Mouse (Mus musculus): Measurements from ENCODE around the gene Grin2a.
"Not testable (repeated sequence)": the region's sequence is repeated elsewhere in the genome, so short reads cannot be mapped to it uniquely, and the experiment has no call there.

Grin2a gene

DNA sequence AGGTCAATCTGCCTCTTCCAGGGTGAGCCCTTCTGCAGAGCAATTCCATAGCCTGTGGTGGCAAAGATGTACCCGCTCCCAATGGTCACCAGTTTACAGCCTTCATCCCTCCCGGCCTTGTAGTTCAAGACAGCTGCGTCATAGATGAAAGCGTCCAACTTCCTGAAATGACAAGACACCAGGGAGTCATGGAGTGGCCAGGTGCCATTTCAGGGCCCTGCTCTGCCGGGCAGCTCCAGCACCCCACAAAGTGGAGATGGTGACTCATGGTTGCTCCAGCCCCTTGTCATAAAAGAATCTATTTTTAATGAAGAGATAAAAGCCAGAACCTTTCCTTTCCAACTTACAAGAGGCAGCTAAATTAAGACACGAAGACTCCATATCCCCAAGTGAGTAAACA lies 382.8 kb downstream of the Grin2a start:
- not testable (repeated sequence) for DNase-seq

GRCm38 (mm10) chr16:9607432-9607831 lies 387.9 kb downstream of the Grin2a start:
- no peak for DNase-seq

- DNase-seq, result no peak
These were observed 391.4 kb downstream of the Grin2a start for GRCm38 (mm10) chr16:9603983-9604382.

- no peak for DNase-seq
These were observed 392.8 kb downstream of the Grin2a start for GRCm38 (mm10) chr16:9602579-9602978.

DNA sequence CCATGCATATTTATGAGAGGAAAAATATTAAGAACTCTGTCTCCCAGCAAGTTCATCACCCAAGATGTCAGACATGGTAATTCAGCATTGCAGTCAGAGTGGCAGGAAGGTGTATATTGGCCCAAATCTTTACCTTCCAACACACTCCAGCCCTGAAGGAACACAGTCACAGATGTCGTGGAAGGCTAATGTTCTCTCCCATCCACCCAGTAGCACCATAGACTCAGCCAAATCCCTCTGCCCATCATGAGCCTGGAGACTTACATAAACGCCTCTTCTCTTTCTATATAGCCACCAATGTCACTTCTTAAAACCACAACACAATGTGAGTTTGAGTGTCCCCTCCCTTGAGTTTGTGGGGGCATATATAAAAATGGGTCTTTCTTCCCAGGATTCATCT lies 406.2 kb downstream of the Grin2a start:
- no peak for DNase-seq

GRCm38 (mm10) chr16:9588431-9588830 lies 406.9 kb downstream of the Grin2a start:
- no peak for DNase-seq

DNA sequence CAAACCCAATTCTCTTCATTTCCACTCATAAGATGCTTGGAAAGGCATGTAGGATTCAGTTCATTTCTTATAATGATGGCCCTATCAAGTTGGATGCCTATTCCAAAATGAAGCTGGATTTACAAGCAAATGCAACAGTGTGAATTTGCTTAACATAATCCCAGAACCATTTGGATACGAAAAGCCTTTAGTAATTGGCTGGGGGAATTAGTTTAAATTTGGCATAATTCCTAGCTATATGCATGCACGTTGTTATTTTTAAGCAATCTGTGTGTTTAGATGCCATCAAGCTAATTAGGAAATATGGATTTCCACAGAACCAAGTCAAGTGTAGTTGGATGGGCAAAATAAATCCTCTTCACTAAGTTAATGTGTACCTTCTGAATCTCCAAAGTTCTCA lies 411.4 kb downstream of the Grin2a start:
- DNase-seq, result no peak

DNA sequence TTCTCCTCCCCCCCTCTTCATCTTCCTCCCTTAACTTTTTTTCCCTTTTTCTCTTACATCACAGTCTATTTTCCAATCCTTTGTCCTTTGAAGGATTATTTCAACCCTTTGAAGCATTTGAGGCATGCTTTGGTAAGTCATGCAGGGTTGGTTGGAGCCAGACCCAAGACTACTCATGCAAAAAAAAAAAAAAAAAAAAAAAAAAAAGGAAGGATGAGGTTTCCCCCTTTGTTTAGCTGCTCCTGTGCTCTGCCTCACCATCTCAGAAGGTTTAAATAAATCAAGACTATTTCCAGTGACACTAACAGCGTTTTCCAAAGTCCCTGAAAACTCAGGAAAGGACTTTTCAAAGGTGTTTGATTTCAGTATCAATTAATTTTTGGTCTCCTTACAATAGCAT lies 423.6 kb downstream of the Grin2a start:
- no peak for DNase-seq

DNA sequence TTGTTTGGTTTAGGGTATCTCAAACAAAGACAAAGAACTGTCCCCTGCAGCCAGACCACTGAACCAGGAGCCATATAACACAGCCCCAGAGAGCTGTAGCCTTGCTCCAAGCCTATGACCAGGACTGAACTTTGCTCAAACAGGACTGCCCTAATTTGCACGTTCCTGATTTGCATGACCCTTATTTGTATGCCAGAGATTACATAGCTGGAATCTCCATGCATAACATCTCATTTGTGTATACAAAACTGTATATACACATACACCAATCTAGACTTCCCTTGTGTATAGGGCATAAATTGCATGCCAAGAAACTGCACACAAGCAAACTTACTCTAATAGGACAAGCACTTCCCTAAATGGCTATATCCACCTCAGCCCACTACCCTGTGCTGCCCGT lies 428.1 kb downstream of the Grin2a start:
- no peak for DNase-seq

DNA sequence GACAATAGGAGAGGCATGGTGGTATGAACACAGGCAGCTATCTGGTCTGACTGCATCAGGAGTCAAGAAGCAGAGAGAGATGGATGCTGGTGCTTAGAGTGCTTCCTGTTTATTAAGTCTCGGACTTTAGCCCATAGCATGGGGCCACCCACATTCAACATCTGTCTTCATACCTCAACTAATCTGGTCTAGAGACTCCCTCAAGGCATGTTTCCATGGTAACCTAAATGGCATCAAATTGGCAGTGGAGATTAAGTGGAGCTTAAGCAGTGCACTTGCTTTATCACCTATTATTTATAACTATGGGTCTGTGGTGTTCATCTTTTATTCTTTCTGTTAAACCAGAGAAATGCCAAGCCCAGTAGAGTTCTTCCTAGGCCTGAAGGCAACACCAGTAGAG lies 433.5 kb downstream of the Grin2a start:
- no peak for DNase-seq

DNA sequence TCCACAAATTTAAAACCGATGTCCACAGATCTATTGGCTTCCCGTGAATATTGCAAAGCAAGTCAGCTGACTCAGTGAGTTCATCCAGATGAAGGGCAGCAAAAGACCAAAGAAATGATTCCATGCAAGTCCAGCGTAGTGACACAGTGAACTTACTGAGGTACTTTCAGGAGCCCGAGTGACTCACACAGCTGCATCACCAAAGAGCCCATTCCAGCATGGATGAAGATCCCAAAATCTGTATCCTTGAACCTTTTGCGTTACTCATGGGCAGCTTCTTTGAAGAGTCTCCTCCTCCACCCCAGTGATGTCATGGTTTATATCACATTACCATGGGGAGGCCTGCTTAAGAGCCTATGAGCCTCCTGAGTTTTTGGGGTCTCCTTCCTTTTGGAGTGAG lies 460.2 kb downstream of the Grin2a start:
- DNase-seq, result no peak

- no peak for DNase-seq
These were observed 461.6 kb downstream of the Grin2a start for GRCm38 (mm10) chr16:9533564-9534332.

GRCm38 (mm10) chr16:9532843-9533532 lies 462.4 kb downstream of the Grin2a start:
- no peak for DNase-seq

DNA sequence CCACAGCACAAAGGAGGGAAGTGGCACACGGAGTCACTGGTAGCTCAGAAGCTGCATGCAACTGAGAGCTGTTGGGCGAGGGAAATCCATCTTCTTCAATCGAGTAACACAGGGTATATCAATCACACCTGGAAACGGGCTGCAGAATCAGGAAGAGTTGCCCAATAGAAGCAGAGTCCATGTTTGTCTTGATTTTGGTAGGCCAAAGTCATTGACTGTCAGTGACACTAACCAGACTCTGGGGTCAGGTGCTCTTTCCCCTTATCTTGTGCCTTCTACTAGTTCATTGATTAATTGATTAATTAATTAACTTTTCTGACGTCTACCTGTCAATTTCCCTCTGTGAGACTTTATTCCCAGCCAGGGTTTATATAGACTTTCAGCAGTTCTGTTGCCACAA lies 468.1 kb downstream of the Grin2a start:
- DNase-seq, result no peak

- DNase-seq, result no peak
These were observed 472.0 kb downstream of the Grin2a start for GRCm38 (mm10) chr16:9523314-9523713.

Measured in lung, postnatal 36 days (tissue).